ENCODE assay signal across 23 mouse cellular contexts in the genomic region with DNA sequence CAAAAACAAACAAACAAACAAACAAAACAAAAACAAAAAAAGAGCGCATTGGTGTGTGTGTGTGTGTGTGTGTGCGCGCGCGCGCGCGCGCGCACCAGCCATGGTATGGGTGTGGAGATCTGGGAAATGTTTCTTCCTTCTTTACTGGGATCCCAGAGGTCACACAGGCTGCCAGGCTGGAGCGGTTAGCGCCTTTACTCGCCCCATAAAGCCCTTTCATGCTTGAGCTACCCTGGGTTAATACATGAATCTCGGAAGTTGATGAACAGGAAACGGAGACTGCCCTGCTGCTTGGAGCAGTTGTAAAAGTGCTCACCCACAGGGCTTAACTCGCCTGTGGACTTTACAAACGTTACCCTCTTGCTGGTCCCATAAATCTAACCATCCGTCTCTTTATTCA. TPM values are rescaled to one million over a fixed set of nuclear protein-coding genes. Genes with fewer than 3 reads are reported as not detected.
DNase-seq lines count a peak whose midpoint lies in the region; ATAC-seq and TF ChIP-seq lines count a peak whose summit lies in the region.
"Had no signal": no experiment of that assay in that cellular context is flagged by ENCODE, and none has a peak within 500 bp of the region (broad histone marks: within the 10 kb centered on the region; RNA-seq: fewer than 3 reads in every experiment).

No protein-coding gene starts in this region.

- TF ChIP-seq CTCF in intestine, postnatal 0 days (IDR thresholded peaks at IDR 0.05; ENCODE audit: low read depth): no peak
- no peak for TF ChIP-seq CTCF in ES-Bruce4 (IDR thresholded peaks at IDR 0.05; ENCODE audit: low read depth, low read length)

- H3K4me3 ChIP-seq in intestine, postnatal 0 days (ENCODE audit: low read depth, low read length): no peak overlapping the region
- H3K4me3 ChIP-seq in intestine, embryonic 15.5 days (replicated peaks): no peak overlapping the region
- peak overlapping the region; percentile 47 for H3K4me3 ChIP-seq in ES-Bruce4 (ENCODE audit: low read depth, low read length)
- no peak overlapping the region for H3K4me3 ChIP-seq in limb, embryonic 14.5 days (replicated peaks; ENCODE audit: low read length)
- H3K4me3 ChIP-seq: forebrain, embryonic 10.5 days; gastrocnemius, adult 2 months; heart, embryonic 13.5 days; left cerebral cortex, adult 2 months; megakaryocyte, embryonic 14.5 days had no signal

- H3K27ac ChIP-seq in intestine, postnatal 0 days (ENCODE audit: low read depth, low read length): no peak overlapping the region
- no peak overlapping the region for H3K27ac ChIP-seq in intestine, embryonic 15.5 days
- H3K27ac ChIP-seq in ES-Bruce4 (ENCODE audit: insufficient read depth, low read length): peak overlapping the region; percentile 29; the same call in 1 of the 2 replicates
- H3K27ac ChIP-seq in limb, embryonic 14.5 days (replicated peaks; ENCODE audit: low read depth, low read length): no peak overlapping the region
- H3K27ac ChIP-seq: forebrain, embryonic 10.5 days; gastrocnemius, adult 2 months; heart, embryonic 13.5 days; hindbrain, embryonic 14.5 days; left cerebral cortex, adult 2 months; stomach, postnatal 0 days had no signal

- H3K36me3 ChIP-seq in intestine, postnatal 0 days (ENCODE audit: control insufficient read depth, insufficient read depth): no peaks in the 10 kb centered on the region
- no peaks in the 10 kb centered on the region for H3K36me3 ChIP-seq in intestine, embryonic 15.5 days
- no peaks in the 10 kb centered on the region for H3K36me3 ChIP-seq in ES-Bruce4 (ENCODE audit: control insufficient read depth, insufficient read depth, low read length, poor library complexity, severe bottlenecking)
- H3K36me3 ChIP-seq in limb, embryonic 14.5 days (ENCODE audit: control insufficient read depth, insufficient read depth, low read length): no peaks in the 10 kb centered on the region
- H3K36me3 ChIP-seq: forebrain, embryonic 10.5 days; heart, embryonic 13.5 days had no signal

- no peak overlapping the region for H3K9ac ChIP-seq in intestine, postnatal 0 days (ENCODE audit: low read depth, low read length)
- no peak overlapping the region for H3K9ac ChIP-seq in intestine, embryonic 15.5 days
- peak overlapping the region; percentile 44 for H3K9ac ChIP-seq in ES-Bruce4 (ENCODE audit: low read depth, poor library complexity, severe bottlenecking)
- no peak overlapping the region for H3K9ac ChIP-seq in limb, embryonic 14.5 days (ENCODE audit: low read depth, low read length, severe bottlenecking)
- H3K9ac ChIP-seq: heart, embryonic 13.5 days; hindbrain, embryonic 14.5 days had no signal

- WGBS in intestine, postnatal 0 days: 76% methylated on average over 18 of the region's 18 CpGs
- 72% methylated on average over 18 of the region's 18 CpGs for WGBS in intestine, embryonic 15.5 days
- WGBS in limb, embryonic 14.5 days: 46% methylated on average over 18 of the region's 18 CpGs

- no peaks in the 10 kb centered on the region for H3K27me3 ChIP-seq in intestine, postnatal 0 days (replicated peaks; ENCODE audit: control insufficient read depth, insufficient read depth, low read length)
- no peaks in the 10 kb centered on the region for H3K27me3 ChIP-seq in intestine, embryonic 15.5 days (replicated peaks)
- H3K27me3 ChIP-seq in ES-Bruce4 (ENCODE audit: control insufficient read depth, insufficient read depth, low read length, poor library complexity, severe bottlenecking): no peaks in the 10 kb centered on the region
- no peaks in the 10 kb centered on the region for H3K27me3 ChIP-seq in limb, embryonic 14.5 days (ENCODE audit: control insufficient read depth, insufficient read depth, low read length)
- H3K27me3 ChIP-seq: CH12.LX; heart, embryonic 13.5 days; megakaryocyte, embryonic 14.5 days had no signal

- no peaks in the 10 kb centered on the region for H3K9me3 ChIP-seq in intestine, postnatal 0 days (ENCODE audit: control insufficient read depth)
- H3K9me3 ChIP-seq in intestine, embryonic 15.5 days: no peaks in the 10 kb centered on the region
- H3K9me3 ChIP-seq in ES-Bruce4 (replicated peaks; ENCODE audit: control insufficient read depth, insufficient read depth, low read length, poor library complexity, severe bottlenecking): no peaks in the 10 kb centered on the region
- H3K9me3 ChIP-seq in limb, embryonic 14.5 days (ENCODE audit: control insufficient read depth, low read length): no peaks in the 10 kb centered on the region
- H3K9me3 ChIP-seq: forebrain, embryonic 10.5 days; heart, embryonic 13.5 days; megakaryocyte, embryonic 14.5 days had no signal

- H3K4me2 ChIP-seq in intestine, postnatal 0 days (replicated peaks; ENCODE audit: low read depth): no peak overlapping the region
- no peak overlapping the region for H3K4me2 ChIP-seq in intestine, embryonic 15.5 days (replicated peaks)
- H3K4me2 ChIP-seq in limb, embryonic 14.5 days (replicated peaks; ENCODE audit: low read depth, low read length, severe bottlenecking): peak overlapping the region; percentile 21; the same call in 1 of the 2 replicates
- H3K4me2 ChIP-seq: heart, embryonic 13.5 days; hindbrain, embryonic 14.5 days had no signal

- no peak for TF ChIP-seq EP300 in ES-Bruce4 (IDR thresholded peaks at IDR 0.05; ENCODE audit: insufficient read depth, low read depth, low read length)

- no peaks in the 10 kb centered on the region for H3K4me1 ChIP-seq in intestine, postnatal 0 days (replicated peaks; ENCODE audit: control insufficient read depth, insufficient read depth, low read length)
- peaks cover 5% of the 10 kb centered on the region; the same call in 1 of the 2 replicates for H3K4me1 ChIP-seq in intestine, embryonic 15.5 days (replicated peaks)
- H3K4me1 ChIP-seq in ES-Bruce4 (ENCODE audit: control insufficient read depth, insufficient read depth, low read length): peaks cover 2% of the 10 kb centered on the region
- peaks cover 9% of the 10 kb centered on the region for H3K4me1 ChIP-seq in limb, embryonic 14.5 days (ENCODE audit: control insufficient read depth, insufficient read depth, low read length)

- peak; percentile 42; the same call in 1 of the 2 replicates for ATAC-seq in intestine, postnatal 0 days
- ATAC-seq in intestine, embryonic 15.5 days: no peak
- ATAC-seq in limb, embryonic 14.5 days (ENCODE audit: low FRiP score, low read depth): no peak

- TF ChIP-seq POLR2A in ES-Bruce4 (IDR thresholded peaks at IDR 0.05; ENCODE audit: insufficient read depth, low read length): no peak
- TF ChIP-seq POLR2A in limb, embryonic 14.5 days (IDR thresholded peaks at IDR 0.05; ENCODE audit: borderline replicate concordance, extremely low read depth, insufficient read depth, insufficient read length): no peak

- DNase-seq in forelimb bud, embryonic 11.5 days (ENCODE audit: low read depth, low spot score): peak; percentile 61
- DNase-seq in limb, embryonic 14.5 days (ENCODE audit: low spot score): no peak
- DNase-seq in gastrocnemius, adult 8-10 months (ENCODE audit: low spot score in 2 of 2): no peak
- no peak for DNase-seq in cerebellum, postnatal 36 days
- DNase-seq: adrenal gland, adult 2 months; cerebellum, adult 2 months; gastrocnemius, adult 2 months; heart, adult 18-20 months; liver; lung, postnatal 14 days had no signal

RNA-seq across cellular contexts. Expression of gene Hesx1, which starts 2.6 kb away (rescaled TPM):
- polyA plus RNA-seq in intestine, postnatal 0 days (2015; fragmentation: Nextera tagmentation; extraction: Ambion mirVana): 0.26 and 0.35 TPM in 2 replicates
- 0.34 and 0.35 TPM in 2 replicates for polyA plus RNA-seq in intestine, embryonic 15.5 days (2015; fragmentation: Nextera tagmentation; extraction: Ambion mirVana)
- 1.6 and 3.7 TPM in 2 replicates for polyA plus RNA-seq in ES-Bruce4 (2011; ENCODE audit: insufficient read depth, insufficient read length, low read depth, missing spikeins)
- 0.14 TPM in 1 of 2 replicates, not detected in the other for polyA plus RNA-seq in limb, embryonic 14.5 days (2012; rRNA removed)
- not detected in 2 replicates for polyA plus RNA-seq in limb, embryonic 14.5 days (2014; fragmentation: Nextera tagmentation; extraction: Ambion mirVana)
- total RNA-seq in gastrocnemius, adult 8-10 months (2022): not detected
- total RNA-seq: adrenal gland, adult 2 months; gastrocnemius, adult 2 months; heart, adult 18-20 months; heart, postnatal 25 days; layer of hippocampus, adult 8-10 months; left cerebral cortex, adult 2 months; neutrophil, adult 5-6 weeks had no signal
- polyA plus RNA-seq: adrenal gland, adult 2 months; cerebellum, adult 2 months had no signal

RNA-seq across cellular contexts. Expression of gene Appl1, which starts 20.6 kb away (rescaled TPM):
- 14.9 and 17.0 TPM in 2 replicates for polyA plus RNA-seq in intestine, postnatal 0 days (2015; fragmentation: Nextera tagmentation; extraction: Ambion mirVana)
- 27.2 and 32.9 TPM in 2 replicates for polyA plus RNA-seq in intestine, embryonic 15.5 days (2015; fragmentation: Nextera tagmentation; extraction: Ambion mirVana)
- 55.5 and 67.3 TPM in 2 replicates for polyA plus RNA-seq in ES-Bruce4 (2011; ENCODE audit: insufficient read depth, insufficient read length, low read depth, missing spikeins)
- 23.1 and 23.4 TPM in 2 replicates for polyA plus RNA-seq in limb, embryonic 14.5 days (2012; rRNA removed)
- polyA plus RNA-seq in limb, embryonic 14.5 days (2014; fragmentation: Nextera tagmentation; extraction: Ambion mirVana): 47.4 and 52.7 TPM in 2 replicates
- 10 to 100 TPM; 13.5 to 22.0 (median 18.2) TPM for total RNA-seq in gastrocnemius, adult 8-10 months (2022)

RNA-seq across cellular contexts. Expression of gene Il17rd, which starts 47.1 kb away (rescaled TPM):
- 0.73 and 0.86 TPM in 2 replicates for polyA plus RNA-seq in intestine, postnatal 0 days (2015; fragmentation: Nextera tagmentation; extraction: Ambion mirVana)
- 1.9 and 2.4 TPM in 2 replicates for polyA plus RNA-seq in intestine, embryonic 15.5 days (2015; fragmentation: Nextera tagmentation; extraction: Ambion mirVana)
- 47.3 and 48.9 TPM in 2 replicates for polyA plus RNA-seq in ES-Bruce4 (2011; ENCODE audit: insufficient read depth, insufficient read length, low read depth, missing spikeins)
- 15.4 and 19.1 TPM in 2 replicates for polyA plus RNA-seq in limb, embryonic 14.5 days (2012; rRNA removed)
- polyA plus RNA-seq in limb, embryonic 14.5 days (2014; fragmentation: Nextera tagmentation; extraction: Ambion mirVana): 6.0 and 9.3 TPM in 2 replicates
- total RNA-seq in gastrocnemius, adult 8-10 months (2022): 1 to 10 TPM; 1.5 to 2.4 (median 1.6) TPM
